Mouse (Mus musculus) lung, postnatal 0 days (tissue): ENCODE data around the gene Gpr152.
"Not testable (repeated sequence)": the region's sequence is repeated elsewhere in the genome, so short reads cannot be mapped to it uniquely, and the experiment has no call there.

Experiments
- CTCF ChIP-seq: IDR thresholded peaks from 2 replicates; pipeline ENCODE4 v1.5.1; 2016; ENCODE audit warnings: antibody characterized with exemption, mild to moderate bottlenecking
- EP300 ChIP-seq: IDR thresholded peaks from 2 replicates; pipeline ENCODE4 v1.6.1; 2016; ENCODE audit warnings: antibody characterized with exemption, mild to moderate bottlenecking, control low read depth

GRCm38 (mm10) chr19:4125268-4125667 lies 14.3 kb upstream of the Gpr152 start:
- not testable (repeated sequence) for TF ChIP-seq CTCF, EP300
